ENCODE assay signal across 8 mouse cellular contexts in the genomic region with DNA sequence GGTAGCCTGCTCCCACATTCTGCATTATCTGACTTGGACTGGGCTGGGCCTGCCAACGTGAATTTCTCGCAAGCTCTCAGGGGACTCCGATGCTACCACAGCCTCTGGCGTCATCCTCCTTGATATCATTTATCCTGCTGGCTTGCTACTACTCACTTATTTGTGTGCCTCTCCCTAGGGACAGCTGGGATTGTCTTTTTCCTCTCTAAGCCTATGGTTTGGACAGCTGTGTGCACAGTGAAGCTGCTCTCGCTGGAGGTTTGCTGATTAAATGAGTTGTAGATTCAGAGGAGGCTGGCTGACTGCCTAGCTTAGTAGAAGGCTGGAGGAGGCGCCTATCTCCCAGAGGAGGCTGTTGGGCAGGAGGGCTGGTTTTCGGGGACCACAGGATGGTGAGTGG. TPM values are rescaled to one million over a fixed set of nuclear protein-coding genes. Genes with fewer than 3 reads are reported as not detected.
DNase-seq lines count a peak whose midpoint lies in the region; ATAC-seq lines count a peak whose summit lies in the region.

No protein-coding gene starts in this region.

- H3K4me1 ChIP-seq in embryonic facial prominence, embryonic 15.5 days = peaks cover 31% of the 10 kb centered on the region
- peaks cover 22% of the 10 kb centered on the region for H3K4me1 ChIP-seq in hindbrain, embryonic 13.5 days (replicated peaks)

- no peaks in the 10 kb centered on the region for H3K9me3 ChIP-seq in embryonic facial prominence, embryonic 15.5 days (replicated peaks)
- no peaks in the 10 kb centered on the region for H3K9me3 ChIP-seq in hindbrain, embryonic 13.5 days

- no peaks in the 10 kb centered on the region for H3K27me3 ChIP-seq in embryonic facial prominence, embryonic 15.5 days
- H3K27me3 ChIP-seq in hindbrain, embryonic 13.5 days = no peaks in the 10 kb centered on the region

- H3K9ac ChIP-seq in embryonic facial prominence, embryonic 15.5 days = no peak overlapping the region
- H3K9ac ChIP-seq in hindbrain, embryonic 13.5 days = no peak overlapping the region

- no peaks in the 10 kb centered on the region for H3K36me3 ChIP-seq in embryonic facial prominence, embryonic 15.5 days
- no peaks in the 10 kb centered on the region for H3K36me3 ChIP-seq in hindbrain, embryonic 13.5 days

- peak overlapping the region; percentile 36 for H3K27ac ChIP-seq in embryonic facial prominence, embryonic 15.5 days (replicated peaks)
- H3K27ac ChIP-seq in hindbrain, embryonic 13.5 days = peak overlapping the region; percentile 55

- WGBS in embryonic facial prominence, embryonic 15.5 days = 47% methylated on average over 7 of the region's 7 CpGs
- WGBS in hindbrain, embryonic 13.5 days = 52% methylated on average over 7 of the region's 7 CpGs

- H3K4me2 ChIP-seq in embryonic facial prominence, embryonic 15.5 days (replicated peaks) = no peak overlapping the region
- H3K4me2 ChIP-seq in hindbrain, embryonic 13.5 days = no peak overlapping the region

- H3K4me3 ChIP-seq in embryonic facial prominence, embryonic 15.5 days (replicated peaks) = no peak overlapping the region
- H3K4me3 ChIP-seq in hindbrain, embryonic 13.5 days = no peak overlapping the region

- 0 out of 2 replicates have a peak, but pooled peaks have one; percentile 58 for ATAC-seq in embryonic facial prominence, embryonic 15.5 days (ENCODE audit: insufficient number of reproducible peaks, low FRiP score, low TSS enrichment, low read depth)
- ATAC-seq in hindbrain, embryonic 13.5 days (ENCODE audit: low FRiP score) = 0 out of 2 replicates have a peak, but pooled peaks have one; percentile 49

- DNase-seq in NIH3T3 (ENCODE audit: low read depth) = peak; percentile 80
- peak; percentile 37 to 44 for DNase-seq in left cerebral cortex, adult 18-20 months (ENCODE audit: low spot score in 2 of 2)
- peak; percentile 49 for DNase-seq in right cerebral cortex, postnatal 14 days
- DNase-seq in adrenal gland, postnatal 14 days = no peak
- DNase-seq in thymus, postnatal 0 days (ENCODE audit: low spot score) = no peak
- no peak for DNase-seq in spleen, adult 18-20 months

RNA-seq across cellular contexts. Expression of a gene that starts 46.8 kb away (rescaled TPM):
- 11.1 and 15.1 TPM in 2 replicates for polyA plus RNA-seq in embryonic facial prominence, embryonic 15.5 days (2015; fragmentation: Nextera tagmentation; extraction: Ambion mirVana)
- polyA plus RNA-seq in hindbrain, embryonic 13.5 days (2015; fragmentation: Nextera tagmentation; extraction: Ambion mirVana) = 4.5 and 6.4 TPM in 2 replicates
- total RNA-seq in left cerebral cortex, adult 18-20 months (2021) = 10 to 100 TPM; 11.5 to 15.1 TPM
- 3.0 and 3.6 TPM in 2 replicates for total RNA-seq in adrenal gland, postnatal 14 days (2021)
- 1.5 and 2.0 TPM in 2 replicates for polyA plus RNA-seq in thymus, postnatal 0 days (2015; fragmentation: Nextera tagmentation; extraction: Ambion mirVana)

Comparison
In these comparisons a context has a peak if more than half of its experiments do, and no peak if none do; other contexts are left out.
1. DNase-seq: peak in NIH3T3 (single experiment), left cerebral cortex, adult 18-20 months (2 of 2) and right cerebral cortex, postnatal 14 days (single experiment); none in adrenal gland, postnatal 14 days (single experiment), thymus, postnatal 0 days (single experiment) and spleen, adult 18-20 months (0 of 2).